Mouse (Mus musculus) CH12.LX (cell line): Measurements from ENCODE around the gene Golph3. TPM values are rescaled to one million over a fixed set of nuclear protein-coding genes. Genes with fewer than 3 reads are reported as not detected.

Source experiments
- DNase-seq: peaks from one replicate; pipeline ENCODE4 v3.0.0-alpha.2; 2013; ENCODE audit errors: extremely low read depth
- H3K27ac ChIP-seq: 2 replicates; pipeline ENCODE4 v1.5.1; 2012; ENCODE audit warnings: low read depth, mild to moderate bottlenecking, control low read depth, moderate library complexity; ENCODE audit not compliant: insufficient read depth
- H3K27me3 ChIP-seq: replicated peaks from 2 replicates; pipeline ENCODE3; 2012; ENCODE audit warnings: inconsistent platforms
- H3K36me3 ChIP-seq, 2 experiments: replicated peaks in 1 of 2; 2 replicates each; pipeline versions ENCODE3 to v1.6.1; 2012; ENCODE audit warnings: inconsistent platforms in 1 of 2, low read length in 1 of 2, mild to moderate bottlenecking in 1 of 2, mixed read lengths in 1 of 2, moderate library complexity in 1 of 2; ENCODE audit not compliant: control insufficient read depth in 1 of 2, insufficient read depth in 1 of 2
- H3K4me1 ChIP-seq, 2 experiments: 2 replicates each; pipeline ENCODE4 v1.6.1; 2012; ENCODE audit warnings: inconsistent platforms in 1 of 2, moderate library complexity in 1 of 2; ENCODE audit not compliant: insufficient read depth in 2 of 2, control insufficient read depth in 1 of 2
- H3K4me2 ChIP-seq: 2 replicates; pipeline ENCODE4 v1.6.1; 2012; ENCODE audit warnings: low read depth, mild to moderate bottlenecking, control low read depth; ENCODE audit not compliant: poor library complexity, insufficient read depth, severe bottlenecking
- H3K4me3 ChIP-seq, 3 experiments: fragments of 150-350 bp in 1 of 3; sonication (generic) in 1 of 3; replicated peaks in 1 of 3; 2 replicates each; pipeline versions ENCODE3 to v1.5.1; 2011 to 2012; ENCODE audit warnings: low read depth in 2 of 3, low read length in 2 of 3, mild to moderate bottlenecking in 2 of 3, moderate library complexity in 2 of 3, control low read depth in 1 of 3, improper control_type of control experiment in 1 of 3, inconsistent platforms in 1 of 3, mixed read lengths in 1 of 3; ENCODE audit not compliant: poor library complexity in 1 of 3
- H3K79me2 ChIP-seq: replicated peaks from 2 replicates; pipeline ENCODE4 v1.6.1; 2012; ENCODE audit warnings: mild to moderate bottlenecking, moderate library complexity; ENCODE audit not compliant: control insufficient read depth, poor library complexity, insufficient read depth, severe bottlenecking; ENCODE audit errors: extremely low read depth
- H3K9ac ChIP-seq: 2 replicates; pipeline ENCODE4 v1.6.1; 2012; ENCODE audit warnings: low read depth, mild to moderate bottlenecking, control low read depth, moderate library complexity; ENCODE audit not compliant: insufficient read depth
- H3K9me3 ChIP-seq: replicated peaks from 2 replicates; pipeline ENCODE3; 2012; ENCODE audit warnings: low read length, inconsistent platforms, mixed read lengths
- CHD2 ChIP-seq: IDR thresholded peaks from 2 replicates; pipeline ENCODE4 v1.6.1; 2011; ENCODE audit warnings: low read length, improper control_type of control experiment
- ELF1 ChIP-seq: IDR thresholded peaks from 2 replicates; pipeline ENCODE4 v1.6.1; 2014; ENCODE audit warnings: low read depth, mild to moderate bottlenecking, inconsistent platforms, low read length, improper control_type of control experiment
- HCFC1 ChIP-seq: IDR thresholded peaks from 2 replicates; pipeline ENCODE4 v1.6.1; 2012; ENCODE audit warnings: low read depth, mild to moderate bottlenecking, inconsistent platforms, low read length, improper control_type of control experiment
- IRF4 ChIP-seq: IDR thresholded peaks from 2 replicates; pipeline ENCODE4 v1.6.1; 2014; ENCODE audit warnings: low read depth, mild to moderate bottlenecking, inconsistent platforms, low read length, improper control_type of control experiment
- JUND ChIP-seq: conservative IDR thresholded peaks from 2 replicates; pipeline ENCODE4 v1.6.1; 2011; ENCODE audit warnings: low read depth, low read length, improper control_type of control experiment
- KAT2A ChIP-seq: IDR thresholded peaks from 2 replicates; pipeline ENCODE4 v1.6.1; 2012; ENCODE audit warnings: low read length, improper control_type of control experiment, inconsistent platforms; ENCODE audit not compliant: insufficient replicate concordance
- MAFK ChIP-seq: IDR thresholded peaks from 2 replicates; pipeline ENCODE4 v1.6.1; 2011; ENCODE audit warnings: low read length, improper control_type of control experiment; ENCODE audit not compliant: insufficient replicate concordance
- MAX ChIP-seq: IDR thresholded peaks from 2 replicates; pipeline ENCODE4 v1.6.1; 2011; ENCODE audit warnings: low read length, improper control_type of control experiment
- MEF2A ChIP-seq: IDR thresholded peaks from 2 replicates; pipeline ENCODE4 v1.6.1; 2014; ENCODE audit warnings: low read depth, mild to moderate bottlenecking, inconsistent platforms, low read length, improper control_type of control experiment, borderline replicate concordance
- RAD21 ChIP-seq: IDR thresholded peaks from 2 replicates; pipeline ENCODE4 v1.6.1; 2011; ENCODE audit warnings: low read depth, mild to moderate bottlenecking, low read length, improper control_type of control experiment, moderate library complexity
- SIN3A ChIP-seq: IDR thresholded peaks from 2 replicates; pipeline ENCODE4 v1.6.1; 2012; ENCODE audit warnings: low read length, improper control_type of control experiment, inconsistent platforms
- SMC3 ChIP-seq: IDR thresholded peaks from 2 replicates; pipeline ENCODE4 v1.6.1; 2011; ENCODE audit warnings: low read depth, low read length, improper control_type of control experiment
- USF1 ChIP-seq: IDR thresholded peaks from 2 replicates; pipeline ENCODE4 v1.6.1; 2014; ENCODE audit warnings: low read depth, mild to moderate bottlenecking, inconsistent platforms, low read length, improper control_type of control experiment
- ZKSCAN1 ChIP-seq: IDR thresholded peaks from 2 replicates; pipeline ENCODE4 v1.6.1; 2012; ENCODE audit warnings: low read depth, inconsistent platforms, low read length, improper control_type of control experiment, borderline replicate concordance
- ZMIZ1 ChIP-seq: IDR thresholded peaks from 2 replicates; pipeline ENCODE4 v1.6.1; 2012; ENCODE audit warnings: low read depth, mild to moderate bottlenecking, inconsistent platforms, low read length, improper control_type of control experiment
- dilution Hi-C: fragments of 300-500 bp; cut with MboI; formaldehyde crosslinking; loops from 2 replicates; pipeline ENCODE4 v1.14.3; 2020; ENCODE audit warnings: low sequenced_read_pairs; ENCODE audit not compliant: extremely low pct_unique_long_range_greater_than_20kb, extremely low pct_ligation_motif_present
- in situ Hi-C: fragments of 300-500 bp; cut with MboI; formaldehyde crosslinking; loops from 3 replicates; pipeline ENCODE4 v1.14.3; 2019; ENCODE audit warnings: low sequenced_read_pairs, low pct_ligation_motif_present, low pct_unique_long_range_greater_than_20kb, mixed read lengths
- polyA plus RNA-seq: library from polyadenylated mRNA; unstranded; fragments of >175 nt; gene quantifications from 2 replicates; pipeline ENCODE4 v1.2.1, GENCODE M21; 2012; ENCODE audit warnings: low read depth; ENCODE audit not compliant: insufficient read length
- total RNA-seq, 2 experiments: library from RNA; depleted of rRNA; stranded (reverse); fragments of 300-350 nt in 1 of 2; fragments of >200 nt in 1 of 2; gene quantifications; 2 replicates each; pipeline ENCODE4 v1.2.3; 2012 to 2014

Golph3 gene
- total and polyA plus RNA-seq, 3 experiments, result 67.2 to 208 (median 97.2) TPM

GRCm38 (mm10) chr15:12315996-12316395 lies 5.3 kb upstream of the Golph3 start:
- peaks cover 21% of the 10 kb centered on the region for H3K27me3 ChIP-seq
- H3K4me3 ChIP-seq, result no peak overlapping the region
- in situ Hi-C loops (no loop called here), dilution Hi-C loops (no loop called here)
- H3K9me3 ChIP-seq, result no peaks in the 10 kb centered on the region
- H3K4me1 ChIP-seq, result peaks cover 3 to 6% of the 10 kb centered on the region in 2 experiments; a peak in 2 of 4 replicates
- H3K36me3 ChIP-seq, result no peaks in the 10 kb centered on the region
- no peak overlapping the region for H3K27ac ChIP-seq
- no peaks in the 10 kb centered on the region for H3K79me2 ChIP-seq
- no peak for DNase-seq
- TF ChIP-seq MAX (no peak), MEF2A (no peak), ELF1 (no peak), SIN3A (no peak), IRF4 (no peak), RAD21 (no peak)
- no peak overlapping the region for H3K4me2 ChIP-seq
- no peak overlapping the region for H3K9ac ChIP-seq

DNA sequence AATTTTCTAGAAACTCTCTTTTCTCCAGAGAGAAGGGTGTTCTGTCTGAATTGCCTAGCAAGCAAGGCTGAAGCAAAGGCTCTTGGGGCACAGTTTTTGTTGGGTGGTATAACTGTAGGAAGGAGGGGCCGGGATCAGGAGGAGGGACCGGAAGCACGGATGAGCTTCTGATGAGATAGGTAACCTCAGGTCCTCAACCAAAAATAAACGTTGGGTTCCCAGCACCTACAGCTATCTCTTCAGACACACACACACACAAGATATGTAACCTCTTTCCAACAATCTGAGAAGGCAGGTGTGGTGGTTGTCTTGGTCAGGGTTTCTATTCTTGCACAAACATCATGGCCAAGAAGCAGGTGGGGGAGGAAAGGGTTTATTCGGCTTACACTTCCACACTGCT lies 4.0 kb upstream of the Golph3 start:
- dilution Hi-C loops (no loop called here), in situ Hi-C loops (no loop called here)
- Histone ChIP-seq H3K36me3 (no peaks in the 10 kb centered on the region), H3K27me3 (peaks cover 21% of the 10 kb centered on the region), H3K9me3 (no peaks in the 10 kb centered on the region), H3K79me2 (peaks cover 10% of the 10 kb centered on the region), H3K27ac (no peak overlapping the region), H3K9ac (no peak overlapping the region), H3K4me1 (peaks cover 0 to 6% of the 10 kb centered on the region in 2 experiments; a peak in 2 of 4 replicates), H3K4me3 (no peak overlapping the region), H3K4me2 (no peak overlapping the region)
- DNase-seq, result no peak
- no peak for TF ChIP-seq SMC3
- TF ChIP-seq JUND, result no peak
- TF ChIP-seq ZKSCAN1, result no peak
- no peak for TF ChIP-seq MAFK
- TF ChIP-seq USF1, result no peak
- TF ChIP-seq IRF4, result no peak
- no peak for TF ChIP-seq HCFC1
- TF ChIP-seq, all 38 proteins: peak for 0

DNA sequence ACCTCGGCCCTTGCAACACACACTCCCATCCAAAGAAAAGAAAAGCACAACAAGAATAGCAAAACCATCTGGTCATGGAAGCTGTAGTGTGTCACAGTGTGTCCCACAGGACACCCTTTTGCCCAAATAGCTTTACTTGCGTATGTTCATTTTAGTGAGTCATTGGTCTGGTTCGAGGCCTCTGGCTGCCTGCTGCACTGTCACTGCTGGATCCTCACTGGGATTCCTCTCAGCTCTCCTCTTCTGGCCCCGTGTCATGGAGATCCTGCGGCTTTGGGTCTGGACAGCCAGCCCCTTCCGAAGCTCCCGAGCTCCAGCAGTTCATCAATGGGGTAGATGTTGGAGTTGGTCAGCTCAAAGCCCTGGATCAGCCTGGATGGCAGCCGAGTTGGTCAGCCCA lies 2.8 kb upstream of the Golph3 start:
- no peak overlapping the region for H3K4me3 ChIP-seq
- TF ChIP-seq MAFK, result no peak
- TF ChIP-seq CHD2, result no peak
- no peak for TF ChIP-seq SMC3
- TF ChIP-seq MEF2A, result no peak
- TF ChIP-seq KAT2A, result no peak
- TF ChIP-seq ZMIZ1, result no peak
- TF ChIP-seq, all 38 proteins: peak for 0
- H3K27me3 ChIP-seq, result peaks cover 21% of the 10 kb centered on the region
- no peaks in the 10 kb centered on the region for H3K9me3 ChIP-seq
- no peak overlapping the region for H3K27ac ChIP-seq
- dilution Hi-C loops, result no loop called here
- H3K4me1 ChIP-seq, result peaks cover 0 to 8% of the 10 kb centered on the region in 2 experiments; a peak in 2 of 4 replicates
- H3K36me3 ChIP-seq, result no peaks in the 10 kb centered on the region
- in situ Hi-C loops, result no loop called here
- no peak overlapping the region for H3K9ac ChIP-seq
- no peak overlapping the region for H3K4me2 ChIP-seq
- peaks cover 20% of the 10 kb centered on the region for H3K79me2 ChIP-seq
- DNase-seq, result no peak
